Mouse (Mus musculus): Measurements from ENCODE around the gene Crocc2.
A peak's percentile ranks its signal among the peaks of the same experiment; 100 is the strongest.

Crocc2 gene

GRCm38 (mm10) chr1:93214612-93215011 lies 46.1 kb downstream of the Crocc2 start:
- DNase-seq (ENCODE audit: low spot score in 2 of 2) = no peak

- DNase-seq (ENCODE audit: low spot score in 2 of 2) = no peak
These were observed 48.4 kb downstream of the Crocc2 start for GRCm38 (mm10) chr1:93216839-93217497.

DNA sequence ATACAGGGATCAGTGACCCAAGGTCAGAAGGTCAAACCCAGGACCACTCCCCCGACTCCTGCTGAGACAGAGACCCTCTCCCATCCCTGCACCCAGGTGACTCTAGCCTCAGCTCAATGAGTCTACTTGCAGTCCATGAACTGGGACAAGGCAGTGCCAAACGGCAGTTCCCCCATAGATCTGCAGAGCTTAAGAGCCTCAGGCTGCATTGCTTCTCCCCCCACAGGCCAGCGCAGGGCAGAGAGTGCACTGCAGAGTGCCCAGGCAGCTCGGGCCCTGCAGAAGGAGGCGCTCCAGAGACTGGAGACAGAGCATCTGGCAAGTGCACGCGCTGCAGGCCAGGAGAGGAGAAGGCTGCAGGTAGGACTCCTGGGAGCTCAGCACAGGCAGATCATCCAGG lies 49.0 kb downstream of the Crocc2 start:
- DNase-seq (ENCODE audit: low spot score in 2 of 2) = no peak

- no peak for DNase-seq (ENCODE audit: low spot score in 2 of 2)
These were observed 52.3 kb downstream of the Crocc2 start for GRCm38 (mm10) chr1:93220776-93221175.

DNA sequence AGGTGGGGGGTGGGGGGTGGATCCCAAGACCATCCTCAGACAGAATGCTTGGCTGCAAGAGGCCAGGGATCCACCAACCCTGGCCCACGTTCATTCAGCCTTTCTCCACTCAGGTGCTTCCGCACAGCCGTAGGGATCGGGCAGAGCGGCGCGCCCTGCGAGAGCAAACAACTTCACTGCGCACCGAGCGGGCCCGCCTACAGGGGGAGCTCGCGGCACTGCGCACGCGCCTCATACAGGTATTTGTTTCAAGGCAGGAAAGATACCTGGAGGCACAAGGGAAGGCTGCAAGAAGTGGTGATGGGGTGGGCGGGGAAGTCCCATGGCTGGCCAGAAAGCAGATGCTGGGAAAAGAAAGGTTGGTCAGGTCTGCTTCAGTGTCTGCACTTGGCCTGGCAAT lies 55.4 kb downstream of the Crocc2 start:
- peak; percentile 15 to 24 for DNase-seq (ENCODE audit: low spot score in 2 of 2)

GRCm38 (mm10) chr1:93225226-93225625 lies 56.7 kb downstream of the Crocc2 start:
- DNase-seq (ENCODE audit: low spot score in 2 of 2) = no peak

DNA sequence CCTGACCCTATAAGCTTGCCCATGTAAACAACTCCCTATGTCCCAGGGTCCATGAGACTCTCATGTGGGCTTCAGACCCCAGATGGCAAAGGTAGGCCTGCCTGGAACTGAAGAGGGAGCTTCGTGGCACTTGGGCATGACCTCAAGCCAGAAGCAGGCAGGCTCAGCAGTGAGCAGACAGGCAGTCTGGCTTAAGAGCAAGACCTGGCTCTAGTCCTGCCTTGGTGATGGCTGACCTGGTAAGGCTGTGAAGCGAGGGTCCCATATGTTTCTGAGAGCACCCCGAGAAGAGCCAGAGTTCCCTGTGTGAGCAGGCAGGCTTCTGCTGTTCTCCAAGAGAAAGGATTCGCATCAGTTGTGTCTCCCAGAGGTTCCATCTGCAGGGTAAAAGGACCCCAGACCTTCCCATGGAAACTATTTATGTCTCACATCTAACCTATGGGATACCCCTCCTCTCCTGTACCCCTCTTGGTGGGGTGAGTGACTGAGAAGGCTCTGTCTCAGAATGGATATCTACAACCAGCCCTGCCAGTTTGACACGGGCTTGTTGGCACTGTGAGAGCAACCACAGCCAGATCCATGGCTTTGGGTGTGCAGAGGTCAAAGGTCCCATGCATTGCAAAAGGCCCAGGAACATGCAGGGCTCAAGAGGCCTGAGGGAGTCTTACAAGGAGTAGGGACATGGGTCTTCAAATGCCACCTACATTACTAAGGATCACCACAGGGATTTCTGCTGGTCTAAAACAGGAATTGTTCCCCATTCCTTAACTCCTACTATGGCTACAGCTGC lies 57.4 kb downstream of the Crocc2 start:
- no peak for DNase-seq (ENCODE audit: low spot score in 2 of 2)

DNA sequence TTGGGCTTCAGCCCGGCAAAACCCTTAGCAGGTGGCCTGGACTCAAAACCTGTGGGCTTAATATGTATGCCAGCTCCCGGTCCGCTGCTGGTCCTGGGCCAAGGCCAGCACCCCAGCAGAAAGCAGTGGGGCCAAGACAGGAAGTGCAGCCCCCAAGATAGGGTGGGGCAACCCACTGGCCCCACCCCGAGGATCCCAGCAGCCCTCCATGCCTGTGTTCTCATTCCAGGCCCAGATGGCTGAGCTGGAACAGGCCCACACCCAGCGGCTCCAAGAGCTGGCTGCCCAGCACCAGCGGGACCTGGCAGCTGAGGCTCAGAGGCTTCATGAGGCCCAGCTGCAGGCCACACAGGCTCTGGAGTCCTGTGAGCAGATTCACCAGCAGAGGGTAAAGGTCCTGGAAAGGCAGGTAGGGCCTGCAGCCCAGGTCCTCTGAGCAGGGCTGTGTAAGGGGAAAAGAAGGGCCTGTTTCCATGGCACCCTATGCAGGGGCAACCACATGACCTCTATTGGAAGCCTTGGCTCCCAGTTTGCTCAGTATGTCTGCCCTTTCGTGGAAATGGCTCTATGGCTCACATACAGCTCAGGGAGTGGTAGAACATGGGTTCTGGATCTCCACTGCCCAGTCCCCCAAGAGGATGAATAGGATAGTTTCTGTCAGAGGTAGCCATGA lies 58.9 kb downstream of the Crocc2 start:
- DNase-seq (ENCODE audit: low spot score in 2 of 2) = no peak

GRCm38 (mm10) chr1:93227976-93228365 lies 59.4 kb downstream of the Crocc2 start:
- DNase-seq (ENCODE audit: low spot score in 2 of 2) = no peak

DNA sequence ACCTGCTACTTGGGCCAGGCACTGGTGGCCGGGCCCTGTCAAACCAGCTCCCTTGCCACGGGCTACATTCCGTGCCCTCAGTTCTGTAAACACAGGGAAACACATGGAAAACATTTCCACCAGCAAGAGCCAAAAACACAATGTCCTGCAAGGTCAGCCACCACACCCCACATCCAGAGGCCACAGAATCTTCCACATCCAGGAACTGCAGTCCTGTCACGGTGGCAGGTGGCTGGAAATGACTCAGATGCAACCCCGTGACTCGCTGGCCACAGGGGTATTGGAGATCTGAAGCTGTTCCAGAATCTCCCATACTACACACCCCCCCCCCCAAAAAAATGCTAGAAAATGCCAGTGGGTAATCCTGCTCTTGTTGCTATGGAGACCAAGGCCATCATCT lies 60.7 kb downstream of the Crocc2 start:
- DNase-seq (ENCODE audit: low spot score in 2 of 2) = no peak

GRCm38 (mm10) chr1:93229626-93230025 lies 61.1 kb downstream of the Crocc2 start:
- DNase-seq (ENCODE audit: low spot score in 2 of 2) = no peak

DNA sequence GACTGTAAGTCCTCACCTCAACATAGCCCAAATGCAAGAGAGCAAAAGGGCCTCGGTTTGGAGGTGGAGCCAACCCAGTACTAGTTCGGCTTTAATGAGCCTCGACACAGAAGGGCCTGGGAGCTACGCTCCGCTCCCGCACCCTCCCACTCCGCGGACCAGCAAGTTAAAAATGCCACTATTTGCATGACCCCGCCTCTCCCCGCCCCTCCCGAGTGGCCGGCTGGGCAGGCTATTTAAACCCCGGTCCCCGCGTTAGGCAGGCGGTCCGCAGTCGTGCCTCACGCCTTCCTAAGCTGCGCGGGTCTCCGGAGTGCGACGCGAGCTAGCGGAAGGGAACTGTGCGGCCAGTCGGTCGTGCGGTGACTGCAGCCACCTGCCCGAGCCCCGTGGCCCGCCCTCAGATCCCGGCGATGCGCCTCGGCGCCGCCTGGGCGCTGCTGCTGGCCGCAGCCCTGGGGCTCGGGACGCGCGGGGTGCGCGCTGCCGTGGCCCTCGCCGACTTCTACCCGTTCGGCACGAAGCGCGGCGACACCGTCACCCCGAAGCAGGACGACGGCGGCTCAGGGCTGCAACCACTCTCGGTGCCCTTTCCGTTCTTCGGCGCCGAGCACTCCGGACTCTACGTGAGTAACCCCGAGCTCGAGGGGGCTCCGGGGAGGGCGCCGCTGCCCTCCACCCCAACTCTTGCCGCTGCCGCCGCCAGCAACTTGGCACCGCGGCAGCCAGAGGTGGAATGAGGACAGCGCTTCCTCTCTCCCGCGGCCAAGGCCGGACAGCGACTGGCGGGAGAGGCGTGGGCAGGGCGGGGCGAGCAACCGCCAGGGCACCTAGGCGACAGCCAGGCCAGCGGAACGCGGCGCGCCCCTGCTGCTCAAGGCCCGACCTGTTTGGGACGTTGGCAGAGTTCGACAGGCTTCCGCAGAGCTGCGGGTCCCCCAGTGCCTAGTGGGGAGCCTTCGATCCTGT lies 67.3 kb downstream of the Crocc2 start, which contains the start of gene Sned1:
Gene Sned1 (plus strand): TSS at position 266 of the 969 bp plus-strand sequence.
- DNase-seq (ENCODE audit: low spot score in 2 of 2) = peak; percentile 70 to 71

GRCm38 (mm10) chr1:93236545-93236924 lies 68.0 kb downstream of the Crocc2 start:
- no peak for DNase-seq (ENCODE audit: low spot score in 2 of 2)

DNA sequence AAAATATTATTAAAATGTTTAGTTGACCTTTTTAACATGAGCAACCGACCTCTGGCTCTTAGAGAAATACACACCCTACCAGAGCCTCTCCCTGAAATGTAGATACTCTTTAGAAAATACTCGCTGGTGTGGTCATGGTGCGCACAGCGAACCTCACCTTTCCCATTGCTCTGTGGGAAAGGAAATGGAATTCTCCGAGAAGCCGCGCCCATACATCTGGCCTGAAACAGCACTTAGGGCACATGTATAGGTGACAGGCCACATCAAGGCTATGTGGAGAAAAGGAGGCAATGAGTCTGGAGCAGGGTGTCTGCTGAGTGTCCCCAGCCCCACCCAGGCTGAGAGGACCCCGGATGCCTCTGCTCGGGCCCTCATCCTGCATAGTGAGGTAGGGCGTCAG lies 69.2 kb downstream of the Crocc2 start:
- no peak for DNase-seq (ENCODE audit: low spot score in 2 of 2)

- DNase-seq (ENCODE audit: low spot score in 2 of 2) = no peak
These were observed 69.7 kb downstream of the Crocc2 start for GRCm38 (mm10) chr1:93238201-93238600.

DNA sequence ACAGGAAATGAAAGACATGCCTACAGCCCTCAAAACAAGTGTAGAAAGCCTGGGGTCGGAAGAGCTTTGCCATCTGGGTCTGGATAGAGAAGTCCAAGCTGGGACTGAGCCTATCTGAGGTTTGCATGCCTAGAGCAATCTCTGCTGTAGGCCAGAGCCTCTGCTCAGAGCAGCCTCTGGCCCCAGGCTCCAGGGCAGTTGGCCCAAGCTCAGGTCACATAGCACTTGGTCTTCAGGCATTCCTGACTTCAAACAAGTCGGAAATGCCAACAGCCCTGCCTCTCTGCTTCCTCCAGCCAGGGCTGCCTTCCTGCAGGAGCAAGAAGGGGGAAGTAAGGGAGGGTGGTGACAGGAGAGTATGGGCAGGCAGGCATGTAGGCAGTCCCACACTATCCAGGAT lies 77.4 kb downstream of the Crocc2 start:
- no peak for DNase-seq (ENCODE audit: low spot score in 2 of 2)

DNA sequence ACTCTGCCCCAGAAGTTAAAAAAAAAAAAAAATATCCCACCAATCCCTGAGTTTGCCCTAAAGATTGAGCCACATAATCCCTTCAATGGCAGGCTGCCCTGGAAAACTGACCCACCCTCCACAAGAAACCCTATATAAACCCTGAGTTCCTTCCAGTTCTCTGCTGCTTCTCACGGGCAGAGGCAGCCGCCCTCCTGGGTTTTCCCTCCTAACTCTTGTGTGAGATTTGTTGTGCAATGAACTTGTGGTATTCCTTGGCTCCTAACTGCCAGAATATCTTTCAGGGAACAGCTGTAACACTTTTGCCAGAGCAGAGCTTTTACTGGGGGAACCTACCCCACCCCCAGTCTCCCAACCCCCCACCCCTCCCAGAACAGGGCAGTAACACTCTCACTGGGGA lies 84.1 kb downstream of the Crocc2 start:
- DNase-seq (ENCODE audit: low spot score in 2 of 2) = no peak

- no peak for DNase-seq (ENCODE audit: low spot score in 2 of 2)
These were observed 87.2 kb downstream of the Crocc2 start for GRCm38 (mm10) chr1:93255761-93256160.

GRCm38 (mm10) chr1:93257560-93257959 lies 89.0 kb downstream of the Crocc2 start:
- no peak for DNase-seq (ENCODE audit: low spot score in 2 of 2)

DNA sequence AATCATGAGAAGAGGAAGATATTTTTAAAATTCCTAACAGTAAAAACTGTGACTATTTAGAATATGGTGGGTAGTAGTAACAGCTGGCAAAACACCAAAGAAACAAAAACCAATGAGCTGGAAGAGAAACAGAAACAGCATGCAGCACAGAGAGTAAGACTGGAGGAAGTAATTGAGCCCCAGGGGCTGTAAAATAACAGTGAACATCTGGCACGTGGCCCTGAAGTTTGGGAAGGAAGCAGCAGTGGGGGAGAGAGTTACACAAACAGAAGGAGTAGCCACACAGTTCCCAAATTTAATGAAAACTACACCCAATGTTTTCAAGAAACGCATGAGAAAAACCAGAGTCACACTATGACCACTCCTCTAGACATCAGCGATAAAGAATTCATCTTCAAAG lies 98.7 kb downstream of the Crocc2 start:
- DNase-seq (ENCODE audit: low spot score in 2 of 2) = no peak

DNA sequence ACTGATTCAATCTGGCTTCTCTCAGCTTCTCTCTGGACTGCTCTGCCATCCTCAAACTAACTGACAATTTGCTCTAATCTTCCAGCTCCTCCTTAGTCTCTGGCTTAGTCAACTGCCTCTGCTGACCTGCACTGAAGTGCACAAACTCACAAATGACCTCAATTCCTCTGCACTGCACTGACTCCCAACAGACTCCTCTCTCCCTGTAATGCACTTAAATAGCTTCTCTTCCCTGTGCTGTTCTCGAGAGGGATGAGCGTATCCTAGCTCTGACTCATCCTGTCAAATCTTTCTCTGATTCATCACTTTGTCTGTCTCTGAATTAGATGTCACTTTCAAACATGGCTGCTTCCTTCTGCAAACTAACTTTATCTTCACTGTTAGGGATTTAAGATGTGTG lies 99.7 kb downstream of the Crocc2 start:
- DNase-seq (ENCODE audit: low spot score in 2 of 2) = no peak

Measured in spleen, postnatal 36 days (tissue).